Mouse (Mus musculus) kidney, adult 2 months (tissue): Measurements from ENCODE around the gene Best3.

Source experiments
- CTCF ChIP-seq: fragments of 200-500 bp; conservative IDR thresholded peaks from 2 replicates; pipeline ENCODE4 v1.5.1; 2011; ENCODE audit warnings: low read depth, mild to moderate bottlenecking, control low read depth, low read length, moderate library complexity, mixed read lengths; ENCODE audit not compliant: insufficient read depth, insufficient read length
- POLR2A ChIP-seq: fragments of 200-500 bp; IDR thresholded peaks from one replicate; pipeline ENCODE4 v1.6.1; 2011; ENCODE audit warnings: low read depth, low read length, control low read depth

DNA sequence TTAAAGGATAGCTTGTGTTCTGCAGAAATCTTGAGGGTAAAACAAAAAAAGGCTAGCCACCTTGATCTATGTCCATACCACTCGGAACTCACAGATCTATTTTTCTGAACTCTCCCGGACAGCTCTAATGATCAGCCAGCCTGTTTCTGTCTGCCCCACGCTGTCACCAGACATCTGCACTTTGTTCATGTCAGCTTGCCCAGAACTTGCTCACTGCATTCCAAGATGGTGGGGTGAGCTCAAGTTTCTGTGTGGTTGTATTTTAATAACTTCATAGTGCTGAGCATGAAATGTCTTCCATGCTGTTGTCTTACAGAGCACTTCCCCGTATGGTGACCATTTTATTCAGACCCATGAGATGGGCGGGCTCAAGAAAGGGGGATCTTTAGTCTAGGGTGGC lies 20.8 kb upstream of the Best3 start:
- TF ChIP-seq CTCF, result no peak
- no peak for TF ChIP-seq POLR2A
